Mouse (Mus musculus) neutrophil, adult 83 days (primary cell): ENCODE data around the gene Syt17. TPM values are rescaled to one million over a fixed set of nuclear protein-coding genes. Genes with fewer than 3 reads are reported as not detected.

ENCODE experiments used
- total RNA-seq, 2 experiments: library from RNA; stranded (reverse); gene quantifications; one replicate each; pipeline ENCODE4 v1.2.4; 2023

The Syt17 gene
- total RNA-seq: not detected

GRCm38 (mm10) chr7:118448134-118448967, at the start of gene Syt17:
Gene Syt17, minus strand, starts transcription at chr7:118448222.

GRCm38 (mm10) chr7:118491431-118492147, 43.6 kb upstream of the Syt17 start, which contains the start of gene Itpripl2:
Gene Itpripl2, minus strand, starts transcription at chr7:118491975.

Other genes starting within 250 kb of the Syt17 start
- gene Smg1, start 204.6 kb downstream of the Syt17 start, total RNA-seq: 10 to 100 TPM; 72.3 to 87.7 TPM
- 10 to 100 TPM; 36.3 to 41.2 TPM for gene Itpripl2, start 43.8 kb upstream of the Syt17 start, total RNA-seq
- 10 to 100 TPM in 1 of 2 experiments, 1 to 10 TPM in 1; 9.6 to 14.3 TPM for gene Coq7, start 85.1 kb upstream of the Syt17 start, total RNA-seq
- gene Tmc7, start 136.5 kb upstream of the Syt17 start, total RNA-seq: under 1 TPM; 0.73 to 0.99 TPM
- gene Tmc5, start 149.1 kb upstream of the Syt17 start, total RNA-seq: not detected